Mouse (Mus musculus): ENCODE measurements at regions not wholly inside any gene's neighbourhood (a gene's known extent, or its start where the extent isn't known, plus 50 kb on each side); places are given as distances from the start of the nearest gene placed in this dataset.

- DNase-seq: no peak
Observed at GRCm38 (mm10) chr8:32958331-32958730, 470.2 kb upstream of the 5930422O12Rik start.

- no peak for DNase-seq
Observed at GRCm38 (mm10) chr8:32958855-32959254, 469.7 kb upstream of the 5930422O12Rik start.

- no peak for DNase-seq
Observed at GRCm38 (mm10) chr8:32959326-32960064, 469.0 kb upstream of the 5930422O12Rik start.

- DNase-seq: no peak
Observed at GRCm38 (mm10) chr8:32990216-32990615, 438.3 kb upstream of the 5930422O12Rik start.

- DNase-seq: no peak
Observed at GRCm38 (mm10) chr8:33003967-33004564, 424.4 kb upstream of the 5930422O12Rik start.

- no peak for DNase-seq
Observed at GRCm38 (mm10) chr8:33004570-33004969, 423.9 kb upstream of the 5930422O12Rik start.

GRCm38 (mm10) chr8:33010106-33010505 lies 418.4 kb upstream of the 5930422O12Rik start:
- DNase-seq: no peak

GRCm38 (mm10) chr8:33012784-33013183 lies 415.7 kb upstream of the 5930422O12Rik start:
- no peak for DNase-seq

GRCm38 (mm10) chr8:33015861-33016260 lies 412.6 kb upstream of the 5930422O12Rik start:
- DNase-seq: peak; percentile 11

GRCm38 (mm10) chr8:33026973-33027372 lies 401.5 kb upstream of the 5930422O12Rik start:
- DNase-seq: no peak

- no peak for DNase-seq
Observed at GRCm38 (mm10) chr8:33029453-33029852, 399.1 kb upstream of the 5930422O12Rik start.

GRCm38 (mm10) chr8:33052017-33052416 lies 376.5 kb upstream of the 5930422O12Rik start:
- no peak for DNase-seq

GRCm38 (mm10) chr8:33065566-33065965 lies 362.9 kb upstream of the 5930422O12Rik start:
- peak; percentile 68 for DNase-seq

GRCm38 (mm10) chr8:33066168-33066567 lies 362.3 kb upstream of the 5930422O12Rik start:
- DNase-seq: no peak

GRCm38 (mm10) chr8:33067453-33068039 lies 361.0 kb upstream of the 5930422O12Rik start:
- DNase-seq: no peak

GRCm38 (mm10) chr8:33068468-33068867 lies 360.0 kb upstream of the 5930422O12Rik start:
- no peak for DNase-seq

GRCm38 (mm10) chr8:33075186-33075585 lies 353.3 kb upstream of the 5930422O12Rik start:
- no peak for DNase-seq

- DNase-seq: no peak
Observed at GRCm38 (mm10) chr8:33076253-33076652, 352.3 kb upstream of the 5930422O12Rik start.

GRCm38 (mm10) chr8:33078125-33078524 lies 350.4 kb upstream of the 5930422O12Rik start:
- DNase-seq: no peak

- DNase-seq: peak; percentile 76
Observed at GRCm38 (mm10) chr8:33079867-33080585, 348.5 kb upstream of the 5930422O12Rik start.

GRCm38 (mm10) chr8:33081941-33082340 lies 346.6 kb upstream of the 5930422O12Rik start:
- DNase-seq: no peak

- DNase-seq: no peak
Observed at GRCm38 (mm10) chr8:33085461-33085860, 343.0 kb upstream of the 5930422O12Rik start.

GRCm38 (mm10) chr8:33089731-33090130 lies 338.8 kb upstream of the 5930422O12Rik start:
- peak; percentile 72 for DNase-seq
